Mouse (Mus musculus): ENCODE results near the gene Babam2. TPM values are rescaled to one million over a fixed set of nuclear protein-coding genes. Genes with fewer than 3 reads are reported as not detected.

Babam2 gene
- total RNA-seq, 2 experiments from 2014 or later, result 34.1 to 35.9 TPM

Small RNA genes lying within 50 kb of the gene (microRNA-seq; reads per million reads assigned to microRNA genes)
- gene Mir3473e, result 0 reads per million in 2 experiments

Other genes starting within 250 kb of the Babam2 start
- gene Zfp512, start 245.3 kb upstream of the Babam2 start, total RNA-seq (2021), result 10 to 100 TPM; 19.9 to 20.5 TPM
- gene 4930548H24Rik, start 211.9 kb upstream of the Babam2 start, total RNA-seq (2021), result under 1 TPM in 1 of 2 experiments, not detected in 1; 0.22 TPM
- 10 to 100 TPM; 20.0 to 20.9 TPM for gene Gpn1, start 202.9 kb upstream of the Babam2 start, total RNA-seq (2021)
- gene Slc4a1ap, start 170.7 kb upstream of the Babam2 start, total RNA-seq (2021), result 10 to 100 TPM; 21.4 to 21.9 TPM
- 10 to 100 TPM; 13.9 to 14.0 TPM for gene Supt7l, start 169.9 kb upstream of the Babam2 start, total RNA-seq (2021)
- gene Mrpl33, start 100.7 kb upstream of the Babam2 start, total RNA-seq (2021), result 100 to 1,000 TPM; 280 to 291 TPM
- gene Rbks, start 57 bp upstream of the Babam2 start, total RNA-seq (2021), result 1 to 10 TPM; 3.9 to 4.5 TPM